Mouse (Mus musculus) embryo, embryonic 10 days (tissue): ENCODE measurements around the gene Fam186a.

Source experiments
- DNase-seq: peaks from one replicate; pipeline ENCODE4 v3.0.0-alpha.2; 2015; ENCODE audit warnings: low spot score

Fam186a gene

DNA sequence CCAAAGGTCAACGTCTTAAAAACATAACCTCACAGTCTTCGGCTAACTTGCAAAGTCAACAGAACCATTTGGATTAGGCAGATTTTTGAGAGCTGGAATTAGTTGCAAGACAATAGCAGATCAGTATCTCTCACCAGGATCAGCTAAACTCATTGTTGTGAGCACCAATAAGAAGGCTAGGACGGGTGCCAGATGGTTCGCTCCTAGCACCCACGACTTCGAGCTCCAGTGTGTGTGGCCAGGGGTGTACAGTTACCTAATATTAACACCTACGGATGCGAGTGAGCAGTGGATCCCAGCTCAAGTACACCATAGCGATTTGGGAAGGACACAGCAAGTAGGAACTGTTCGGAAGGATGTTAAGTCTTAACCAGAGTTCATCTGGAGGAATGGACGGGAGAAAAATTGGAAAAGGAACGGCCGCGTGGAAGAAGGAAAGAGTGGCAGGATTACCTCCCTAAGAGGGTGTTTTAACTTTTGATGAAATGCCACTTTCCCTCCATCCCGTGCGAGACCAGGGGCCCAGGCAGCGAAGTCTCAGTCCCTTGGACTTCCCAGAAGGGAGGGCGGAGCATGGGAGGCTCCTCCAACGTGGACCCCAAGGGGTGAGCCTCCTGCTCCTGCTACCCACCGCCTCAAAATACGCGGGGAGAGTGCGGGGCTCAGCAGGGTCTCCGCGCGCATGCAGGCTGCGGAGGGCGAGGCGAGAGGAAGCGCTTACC is 92.1 kb downstream of the Fam186a start:
- no peak for DNase-seq

- no peak for DNase-seq
Measured at GRCm38 (mm10) chr15:99872543-99872942, 94.3 kb downstream of the Fam186a start.
